Mouse (Mus musculus) small intestine, adult 2 months (tissue): ENCODE results near the gene Dnmt3a.

Source experiments
- CTCF ChIP-seq: fragments of 200-500 bp; IDR thresholded peaks from 2 replicates; pipeline ENCODE4 v1.5.1; 2012; ENCODE audit warnings: low read depth, mild to moderate bottlenecking, control low read depth, inconsistent platforms, low read length, moderate library complexity, mixed read lengths; ENCODE audit not compliant: insufficient replicate concordance, insufficient read length; ENCODE audit errors: extremely low read depth
- POLR2A ChIP-seq: fragments of 200-500 bp; IDR thresholded peaks from 2 replicates; pipeline ENCODE4 v1.6.1; 2012; ENCODE audit warnings: low read depth, mild to moderate bottlenecking, control low read depth, inconsistent platforms, low read length, moderate library complexity

GRCm38 (mm10) chr12:3784258-3784657 lies 21.5 kb upstream of the Dnmt3a start:
- TF ChIP-seq CTCF: no peak
- TF ChIP-seq POLR2A: no peak
